Mouse (Mus musculus) WW6 (cell line): ENCODE data around the gene Slc4a4.

Experiments used
- DNase-seq: peaks from one replicate; pipeline ENCODE4 v3.0.0-alpha.2; 2013; ENCODE audit warnings: low read depth, low spot score

Slc4a4 gene

DNA sequence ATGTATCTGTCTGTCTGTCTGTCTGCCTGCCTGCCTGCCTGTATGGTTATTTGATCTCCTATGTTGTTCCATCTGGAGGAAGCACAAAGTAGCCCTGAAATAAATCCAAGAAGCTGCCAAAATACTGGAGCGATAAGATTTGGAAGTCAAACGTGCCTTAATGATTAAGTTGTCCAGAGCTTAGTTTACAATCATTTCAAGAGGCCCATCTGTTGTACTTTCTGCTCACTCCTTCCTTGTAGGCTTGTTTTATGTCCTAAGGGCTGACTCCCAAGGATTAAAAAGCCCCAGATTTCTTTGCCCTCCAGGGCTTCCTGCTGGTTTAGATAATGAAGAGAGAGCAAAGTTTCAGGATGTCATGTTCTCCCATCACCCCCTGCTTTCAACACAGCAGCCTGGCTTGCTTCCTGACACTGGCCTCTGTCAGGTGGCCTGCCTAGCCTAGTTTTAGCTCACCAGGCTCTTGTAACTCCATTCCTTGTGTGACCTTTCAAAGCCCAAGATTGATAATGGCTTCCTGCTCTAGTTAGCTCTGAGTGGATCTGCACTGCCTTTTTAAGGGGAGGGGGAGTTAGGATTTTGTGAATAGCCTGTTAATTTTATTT lies 262.9 kb downstream of the Slc4a4 start:
- no peak for DNase-seq

DNA sequence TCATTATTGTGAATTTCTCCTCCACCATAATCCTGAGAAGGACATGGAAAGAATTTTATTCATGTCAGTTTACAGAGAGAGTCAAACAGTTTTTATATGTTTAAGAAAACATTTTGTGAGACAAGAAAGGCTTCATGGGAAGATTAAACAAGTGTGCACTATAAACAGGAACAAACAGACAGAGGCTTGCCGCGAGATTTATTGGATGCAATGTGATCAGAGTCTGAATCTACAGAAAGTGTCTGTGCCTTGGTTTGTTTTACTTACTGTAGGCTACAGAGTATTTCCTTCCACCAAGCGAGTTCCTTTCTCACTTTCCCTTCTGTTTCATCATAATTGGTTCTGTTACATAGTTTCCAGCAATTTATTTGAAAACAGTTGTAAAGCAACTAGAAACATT lies 264.5 kb downstream of the Slc4a4 start:
- no peak for DNase-seq

DNA sequence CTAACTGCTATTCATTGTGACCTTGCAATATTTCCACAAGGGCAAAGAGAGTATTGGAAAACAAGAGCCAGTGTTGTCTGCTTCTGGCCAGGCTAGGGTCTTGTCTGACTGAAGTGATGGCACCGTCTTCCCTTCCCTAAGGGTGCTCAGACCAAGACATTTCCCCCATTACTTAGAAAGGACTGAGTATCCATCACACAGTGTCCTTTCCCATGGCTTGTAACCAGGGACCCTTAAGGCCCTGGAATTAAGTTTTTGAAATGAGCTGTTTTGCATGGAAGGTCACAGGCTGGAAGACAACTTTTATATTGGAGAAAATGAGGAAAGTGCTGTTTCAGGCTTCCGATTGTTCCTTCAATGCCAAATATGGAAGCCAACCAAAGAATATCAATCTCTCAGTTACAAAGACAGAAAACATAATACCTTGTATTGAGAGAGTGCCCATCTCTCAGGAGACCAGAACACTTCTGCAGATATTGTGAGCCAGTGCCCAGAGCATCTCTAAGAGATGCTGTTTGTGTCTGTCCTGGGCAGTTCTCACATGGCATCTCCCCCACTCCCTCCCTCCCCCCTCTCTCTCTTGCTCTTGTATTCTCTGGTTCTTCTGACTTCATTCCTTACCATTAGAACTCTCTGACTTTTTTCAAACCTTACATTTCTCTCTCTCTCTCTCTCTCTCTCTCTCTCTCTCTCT lies 284.6 kb downstream of the Slc4a4 start:
- no peak for DNase-seq

DNA sequence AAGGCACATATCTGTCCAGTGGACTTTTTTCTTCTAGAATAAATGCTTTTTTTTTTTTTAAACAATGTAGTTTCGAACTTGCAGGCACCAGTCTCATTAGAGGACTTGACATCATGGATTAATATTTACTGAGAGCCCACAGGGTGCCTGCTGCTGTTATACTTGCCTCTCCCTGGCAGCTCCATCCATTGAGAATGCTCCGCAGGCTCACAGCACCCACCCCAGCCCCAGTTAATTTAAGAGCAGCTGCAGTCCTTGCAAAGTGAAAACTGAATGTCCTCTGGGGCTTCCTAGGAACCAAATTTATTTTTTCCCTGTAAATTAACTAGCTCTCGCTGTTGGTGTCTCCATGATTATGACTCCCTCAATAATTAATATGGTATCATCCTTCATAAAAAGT lies 303.4 kb downstream of the Slc4a4 start:
- no peak for DNase-seq

DNA sequence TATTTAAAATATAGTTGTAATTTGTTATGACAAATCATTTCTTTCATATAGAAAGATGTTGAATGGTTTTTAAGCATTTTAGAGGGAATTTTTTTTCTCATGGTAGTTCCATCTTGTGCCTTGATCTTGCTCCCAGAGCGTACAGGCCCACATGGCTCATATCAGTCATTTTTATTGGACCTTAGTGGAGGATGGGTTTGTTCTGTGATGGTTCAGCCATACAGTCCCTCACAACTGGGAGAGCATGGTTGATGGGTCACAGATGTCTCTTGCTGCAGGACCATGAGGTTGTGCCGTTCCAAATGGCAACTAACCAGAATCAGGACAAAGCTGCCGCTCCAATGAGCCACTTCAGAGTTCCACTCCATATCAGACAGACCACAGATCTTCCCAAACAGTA lies 308.0 kb downstream of the Slc4a4 start:
- DNase-seq, result no peak

DNA sequence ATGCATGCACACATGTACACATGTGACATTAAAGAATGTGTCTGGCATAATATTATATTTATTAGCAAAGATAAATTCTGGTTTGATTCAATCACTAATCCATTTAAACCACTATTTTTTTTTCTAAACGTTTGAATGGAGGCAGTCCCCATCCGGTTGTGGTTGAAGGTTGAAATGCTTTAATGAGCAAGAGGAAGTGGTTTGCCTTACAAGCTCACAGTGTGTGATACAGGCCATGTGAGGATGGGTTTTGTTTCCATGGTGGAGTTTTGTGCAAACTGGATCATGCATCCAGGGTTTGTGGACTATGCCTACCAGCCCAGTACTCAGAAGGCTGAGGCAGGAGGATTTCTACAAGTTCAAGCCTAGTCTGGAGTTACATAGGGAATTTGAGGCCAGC lies 311.9 kb downstream of the Slc4a4 start:
- no peak for DNase-seq

DNA sequence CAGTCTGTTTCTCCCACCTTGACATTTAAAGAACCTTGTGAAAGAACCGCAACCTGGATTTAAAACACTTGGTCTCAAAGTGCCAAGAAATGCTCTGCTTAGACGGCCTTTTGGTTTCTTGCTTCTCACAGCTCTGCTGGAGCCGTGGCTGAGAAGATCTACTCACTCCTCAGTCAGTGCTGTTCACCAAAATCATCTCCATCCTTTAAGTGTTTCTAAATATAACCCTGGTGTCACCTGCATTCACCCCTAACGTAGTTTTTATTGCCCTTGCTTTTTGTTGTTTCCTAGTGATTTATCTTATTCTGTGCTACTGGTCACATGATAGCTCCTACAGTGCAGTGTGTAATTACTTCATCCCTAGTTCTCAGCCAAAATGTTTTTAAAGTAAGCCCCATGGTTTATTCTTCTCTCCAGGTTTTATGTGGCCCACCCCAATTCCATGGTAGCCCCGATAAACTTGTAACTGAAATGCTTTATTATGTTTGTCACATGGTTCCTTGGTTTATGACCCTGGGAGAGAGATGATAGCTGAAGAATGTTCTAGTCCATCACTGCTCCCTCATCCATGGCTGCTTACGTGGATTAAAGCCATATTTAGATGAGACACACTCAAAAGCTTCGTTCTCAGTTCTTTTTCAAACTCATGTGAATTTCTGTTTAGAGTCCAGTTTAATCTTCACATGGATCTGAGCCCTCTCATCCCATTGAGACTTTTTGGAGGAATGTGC lies 323.5 kb downstream of the Slc4a4 start:
- DNase-seq, result no peak

DNA sequence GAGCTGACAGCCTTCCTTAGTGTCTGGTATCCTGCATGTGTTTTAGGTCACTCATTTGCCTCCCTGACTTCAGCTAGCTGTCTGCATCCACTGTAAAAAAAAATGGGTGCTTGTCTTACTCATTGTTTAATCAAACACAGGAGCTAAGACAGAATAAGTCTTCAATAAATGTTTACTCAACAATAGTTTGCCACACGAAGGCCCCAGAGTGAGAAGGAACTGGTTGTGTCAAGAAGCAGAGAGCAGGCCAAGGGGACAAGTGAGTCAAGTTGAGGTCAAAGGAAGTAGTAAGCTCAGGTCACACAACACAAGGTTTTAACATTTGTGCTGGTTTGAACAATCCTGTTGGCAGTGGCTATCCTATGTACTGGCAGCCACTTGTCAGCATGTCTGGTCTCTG lies 324.4 kb downstream of the Slc4a4 start:
- DNase-seq, result no peak

DNA sequence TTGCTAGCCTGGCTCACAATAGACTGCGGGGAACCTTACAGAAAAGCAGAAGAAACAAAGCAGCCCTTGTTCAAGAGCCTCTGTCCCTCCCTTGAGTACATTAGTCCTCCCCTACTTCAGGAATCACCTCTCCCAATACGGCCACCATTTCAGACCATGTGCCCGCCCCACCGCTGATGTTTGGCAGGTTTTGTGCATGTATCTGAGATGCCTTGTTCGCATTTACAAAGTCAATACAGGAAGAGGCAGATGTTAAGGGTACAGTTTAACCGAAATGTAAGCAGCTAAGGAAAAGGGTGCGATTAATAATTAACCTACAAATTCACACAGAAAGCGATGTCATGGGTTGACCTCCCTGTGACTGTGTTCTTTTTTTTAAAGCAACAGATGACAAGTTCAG lies 331.6 kb downstream of the Slc4a4 start:
- no peak for DNase-seq

DNA sequence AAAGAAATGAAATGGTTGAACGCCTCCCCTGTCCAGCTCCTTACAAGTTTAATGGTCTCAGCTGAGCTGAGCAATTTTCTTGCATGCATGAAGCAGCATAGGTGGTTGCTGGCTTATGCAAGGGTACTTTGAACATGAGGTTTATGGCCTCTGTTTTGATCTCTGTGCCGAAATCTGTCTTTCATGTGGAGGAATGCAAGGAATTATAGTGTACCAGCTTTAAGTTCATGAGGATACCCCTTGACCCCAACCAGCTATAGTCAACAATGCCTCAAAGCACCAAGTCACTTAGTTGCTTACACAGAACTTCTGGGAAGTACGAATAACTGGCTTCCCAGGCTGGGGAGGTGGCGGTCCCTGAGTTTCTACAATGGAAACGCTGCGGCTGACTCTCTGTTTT lies 332.1 kb downstream of the Slc4a4 start:
- no peak for DNase-seq

DNA sequence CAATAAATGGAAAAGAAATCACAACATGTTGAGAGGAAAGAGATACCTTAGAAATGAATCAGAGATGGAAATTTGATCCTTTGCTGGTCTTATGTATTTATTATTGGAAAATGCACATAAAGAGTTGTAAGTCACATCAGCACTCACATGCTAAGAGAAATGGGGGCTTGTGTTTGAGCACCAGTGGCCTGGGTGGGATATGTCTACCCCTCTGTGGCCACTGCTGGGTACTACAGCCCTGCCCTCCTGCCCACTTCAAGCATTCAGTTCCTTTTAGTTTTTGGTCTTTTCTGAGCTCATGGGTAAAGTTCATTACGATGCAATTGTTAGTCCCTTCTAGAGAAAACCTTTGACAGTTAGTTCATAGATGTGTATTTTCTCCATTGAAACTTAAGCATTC lies 335.0 kb downstream of the Slc4a4 start:
- no peak for DNase-seq

DNA sequence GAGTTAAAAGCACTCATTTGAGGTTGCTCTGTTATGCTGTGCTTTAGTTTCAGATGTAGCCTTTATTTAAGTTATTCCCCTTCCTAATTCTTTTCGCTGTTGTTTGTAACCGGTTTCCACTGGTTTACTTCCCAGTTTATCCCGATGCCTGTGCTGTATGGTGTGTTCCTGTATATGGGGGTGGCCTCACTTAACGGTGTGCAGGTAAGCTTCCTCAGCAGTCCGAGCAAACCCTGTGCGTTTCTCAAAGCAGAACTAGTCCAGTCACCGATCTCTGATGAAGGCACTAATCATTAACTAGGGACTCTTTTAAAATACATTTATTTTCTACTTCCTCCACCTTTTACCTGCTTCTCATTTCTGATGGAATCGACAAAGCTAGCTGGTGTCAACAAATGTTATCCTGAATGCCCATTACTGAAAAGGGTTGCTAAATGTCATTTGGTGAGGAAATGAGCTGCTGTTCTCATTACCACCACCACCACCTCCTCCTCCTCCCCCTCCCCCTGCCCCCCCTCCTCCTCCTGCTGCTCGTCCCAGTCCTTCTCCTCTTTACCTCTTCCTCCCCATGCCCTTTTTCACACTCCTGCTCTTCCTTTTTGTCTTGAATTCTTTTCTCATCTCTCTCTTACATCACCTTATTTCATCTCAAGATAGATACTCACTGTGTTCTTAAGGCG lies 336.6 kb downstream of the Slc4a4 start:
- no peak for DNase-seq

DNA sequence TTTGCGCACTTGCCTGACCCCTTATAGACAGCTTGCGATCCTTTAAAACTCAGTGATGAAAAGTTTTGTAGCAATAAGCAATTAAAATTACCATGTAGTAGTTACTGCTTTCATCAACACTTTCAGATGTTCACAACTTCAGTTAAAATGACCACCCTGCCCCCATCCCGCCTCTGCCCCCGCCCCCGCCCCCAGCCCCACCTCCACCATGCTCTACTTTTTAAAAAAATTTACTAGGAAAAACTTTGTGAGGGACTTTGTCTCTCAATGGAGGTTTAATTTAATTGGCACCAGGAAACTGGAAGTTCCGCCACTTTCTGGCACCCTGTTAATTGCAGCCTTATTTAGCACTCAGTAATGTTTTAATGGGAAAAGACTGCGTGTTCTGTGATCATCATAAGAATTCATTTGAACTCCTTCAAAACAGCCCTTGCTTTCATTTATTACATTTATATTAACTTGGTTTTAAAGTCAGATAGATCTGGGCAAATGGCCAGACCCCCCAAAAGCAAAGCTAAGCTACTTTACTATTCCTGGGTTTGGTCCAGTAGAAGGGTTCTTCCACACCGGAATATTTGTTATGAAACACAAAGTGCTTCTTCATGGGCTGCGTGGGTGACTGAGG lies 337.2 kb downstream of the Slc4a4 start:
- DNase-seq, result no peak

DNA sequence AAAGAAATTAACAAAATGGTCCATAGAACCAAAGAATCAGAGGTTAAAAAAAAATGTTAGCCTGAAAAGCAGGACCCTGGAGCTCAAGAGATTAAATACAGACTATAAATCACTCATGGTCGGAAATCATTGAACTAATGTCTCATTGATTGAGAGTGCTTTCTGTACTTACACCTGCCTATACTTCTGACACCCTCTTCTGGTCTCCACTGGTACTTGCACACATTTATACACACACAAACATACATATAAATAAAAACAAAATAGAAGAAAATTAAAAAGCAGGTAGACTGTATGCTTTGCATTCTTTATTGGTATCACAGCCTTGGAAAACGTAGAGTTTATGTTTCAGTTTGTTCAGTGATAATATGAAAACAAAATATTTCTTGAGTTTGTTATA lies 341.3 kb downstream of the Slc4a4 start:
- DNase-seq, result no peak

DNA sequence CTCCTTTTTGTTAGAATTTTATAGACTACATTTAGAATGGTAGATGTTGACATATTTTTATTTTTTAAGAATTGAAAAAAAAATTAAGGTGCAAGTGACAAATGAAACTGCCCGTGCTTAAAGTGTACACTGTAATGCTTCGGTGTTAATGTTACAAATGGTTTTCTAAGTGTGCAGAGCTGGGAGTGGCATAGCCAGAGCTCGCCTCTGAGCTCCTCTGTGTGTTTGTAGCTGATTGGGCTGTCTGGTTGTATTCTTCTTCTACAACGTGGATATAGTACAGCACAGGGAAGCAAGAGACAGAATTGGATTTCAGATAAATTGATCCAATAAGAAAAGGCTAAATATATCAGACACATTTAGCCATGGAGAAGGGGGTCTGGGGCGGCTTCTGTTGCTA lies 343.0 kb downstream of the Slc4a4 start:
- no peak for DNase-seq

DNA sequence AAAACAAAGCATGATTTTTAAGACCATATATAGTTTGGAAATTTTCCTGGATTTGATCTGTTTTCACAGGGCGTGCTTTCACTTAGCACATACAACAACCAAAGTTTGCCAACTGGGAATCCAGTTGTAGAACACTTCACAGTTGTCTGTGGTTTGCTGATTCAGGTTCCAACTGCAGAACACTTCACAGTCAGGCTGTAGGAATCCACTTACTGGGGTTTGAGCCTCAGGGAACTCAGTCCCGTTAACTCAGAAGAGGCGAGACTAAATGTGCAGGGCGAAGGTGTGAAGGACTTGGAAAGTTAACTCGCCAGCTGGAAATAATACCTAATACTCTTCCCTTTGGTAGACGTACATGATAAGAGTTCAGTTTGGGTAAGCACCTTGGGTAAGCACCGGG lies 345.7 kb downstream of the Slc4a4 start:
- DNase-seq, result no peak

DNA sequence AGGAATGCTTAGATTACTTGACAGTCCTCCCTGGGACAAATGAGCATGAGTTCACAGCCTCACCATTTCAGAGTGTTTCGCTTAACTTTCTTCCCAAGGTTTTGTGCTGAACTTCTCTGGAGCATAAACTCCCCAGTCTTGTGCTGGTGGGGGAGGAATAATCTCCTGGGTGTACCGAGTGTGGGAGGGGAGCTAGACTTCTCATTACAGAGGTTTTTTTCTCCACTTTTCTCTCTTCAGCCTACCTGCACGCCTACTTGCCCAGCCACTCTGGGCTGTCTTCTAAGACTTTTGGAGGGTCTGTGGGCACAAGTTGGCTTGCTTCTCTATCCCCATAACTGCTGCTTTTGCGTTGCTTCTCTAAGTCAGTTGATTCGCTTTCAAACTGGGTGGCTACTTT lies 365.2 kb downstream of the Slc4a4 start:
- DNase-seq, result no peak

DNA sequence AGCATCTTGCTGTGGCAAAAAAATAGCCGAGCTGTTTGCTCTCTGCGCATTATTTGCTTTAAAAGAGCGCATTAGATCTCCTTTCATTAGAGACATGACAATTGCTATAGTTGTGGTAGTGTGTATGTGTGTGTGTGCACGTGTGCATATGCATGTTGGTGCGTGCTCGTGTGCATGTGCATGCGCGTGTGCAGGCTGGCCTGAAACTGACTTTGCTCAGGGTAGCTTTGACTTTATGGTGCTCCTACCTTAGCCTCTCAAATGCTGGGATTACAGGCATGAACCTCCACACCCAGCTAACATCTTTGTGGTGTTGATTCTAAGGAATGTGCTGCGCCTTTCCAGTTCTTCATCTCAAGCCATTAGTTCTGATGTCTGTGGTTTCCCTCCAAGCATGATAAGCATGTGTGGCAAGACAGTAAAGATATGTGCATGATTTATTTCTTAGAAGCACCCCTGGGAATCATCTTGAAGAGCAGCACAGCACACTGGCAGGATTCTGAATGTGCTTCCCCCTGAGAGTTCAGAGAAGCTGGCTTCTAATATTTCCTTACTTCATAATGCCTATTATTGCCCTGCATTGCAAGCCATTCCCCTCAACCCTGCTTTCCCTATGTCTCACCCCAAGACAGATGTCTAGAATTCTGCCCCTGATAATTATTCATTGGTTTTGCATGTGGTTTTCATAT lies 373.3 kb downstream of the Slc4a4 start:
- DNase-seq, result no peak

DNA sequence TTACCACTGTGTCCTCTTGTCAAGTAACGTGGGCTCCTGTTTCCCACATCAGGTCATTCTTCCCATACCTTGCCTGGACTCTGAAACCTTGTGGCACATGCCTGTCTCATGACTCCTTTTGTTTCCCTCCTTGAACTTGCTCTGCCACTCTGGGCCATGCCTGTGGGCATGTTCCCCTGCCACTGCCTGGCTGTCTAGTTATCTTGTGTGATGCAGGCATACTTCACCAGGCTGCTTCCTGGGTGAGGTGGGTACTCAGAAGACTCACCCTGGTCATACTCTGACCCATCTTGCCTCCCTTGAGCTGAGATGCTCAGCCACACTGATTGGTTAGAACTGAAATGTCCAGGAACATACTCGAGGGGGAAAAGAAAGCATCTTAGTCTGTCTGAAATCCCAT lies 390.4 kb downstream of the Slc4a4 start:
- no peak for DNase-seq

DNA sequence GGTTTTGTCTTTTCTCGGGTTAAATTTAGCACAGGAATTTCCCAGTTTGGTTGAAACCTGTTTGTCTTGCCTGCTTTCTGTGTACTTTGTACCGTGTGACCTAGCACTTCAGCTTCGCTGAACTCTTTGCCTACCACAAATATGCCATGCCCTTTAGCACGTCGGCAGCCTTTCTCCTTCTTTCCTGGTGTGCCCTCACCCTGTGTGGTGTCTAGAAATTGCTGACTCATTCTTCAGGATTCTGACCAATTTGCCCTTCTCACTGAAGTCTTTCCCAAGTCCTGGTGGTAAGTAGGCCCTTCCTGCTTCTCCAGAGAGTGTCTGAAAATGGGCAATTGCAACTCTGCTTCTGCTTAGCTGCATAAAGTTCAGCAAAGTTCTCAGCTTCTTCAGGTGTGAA lies 391.0 kb downstream of the Slc4a4 start:
- no peak for DNase-seq

DNA sequence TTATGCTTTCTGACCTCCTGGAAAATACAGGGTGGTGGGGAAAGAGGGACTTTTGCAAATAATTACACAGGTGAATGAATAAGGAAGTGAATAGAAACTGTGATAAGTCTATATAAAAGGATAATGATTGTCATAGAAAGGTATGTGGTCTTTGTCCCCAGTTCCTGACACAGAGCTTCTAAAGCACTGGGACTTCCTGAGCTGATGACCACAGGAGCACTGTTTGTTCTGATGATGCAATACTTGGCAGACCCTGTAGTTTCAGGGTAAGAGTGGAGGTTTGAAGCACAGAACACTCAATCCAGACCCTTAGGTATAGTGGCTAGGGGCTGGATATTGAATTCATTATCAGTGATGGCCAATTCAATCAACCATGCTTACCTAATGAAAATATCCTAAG lies 391.7 kb downstream of the Slc4a4 start:
- DNase-seq, result no peak
